Mouse (Mus musculus): Measurements from ENCODE around the gene Rpl7l1.
"Not testable (repeated sequence)": the region's sequence is repeated elsewhere in the genome, so short reads cannot be mapped to it uniquely, and the experiment has no call there.

The Rpl7l1 gene

GRCm38 (mm10) chr17:46782341-46783221 lies at the start of gene Rpl7l1:
Gene Rpl7l1, minus strand, starts transcription at chr17:46782672.
- DNase-seq (ENCODE audit: extremely low spot score): peak; percentile 94

DNA sequence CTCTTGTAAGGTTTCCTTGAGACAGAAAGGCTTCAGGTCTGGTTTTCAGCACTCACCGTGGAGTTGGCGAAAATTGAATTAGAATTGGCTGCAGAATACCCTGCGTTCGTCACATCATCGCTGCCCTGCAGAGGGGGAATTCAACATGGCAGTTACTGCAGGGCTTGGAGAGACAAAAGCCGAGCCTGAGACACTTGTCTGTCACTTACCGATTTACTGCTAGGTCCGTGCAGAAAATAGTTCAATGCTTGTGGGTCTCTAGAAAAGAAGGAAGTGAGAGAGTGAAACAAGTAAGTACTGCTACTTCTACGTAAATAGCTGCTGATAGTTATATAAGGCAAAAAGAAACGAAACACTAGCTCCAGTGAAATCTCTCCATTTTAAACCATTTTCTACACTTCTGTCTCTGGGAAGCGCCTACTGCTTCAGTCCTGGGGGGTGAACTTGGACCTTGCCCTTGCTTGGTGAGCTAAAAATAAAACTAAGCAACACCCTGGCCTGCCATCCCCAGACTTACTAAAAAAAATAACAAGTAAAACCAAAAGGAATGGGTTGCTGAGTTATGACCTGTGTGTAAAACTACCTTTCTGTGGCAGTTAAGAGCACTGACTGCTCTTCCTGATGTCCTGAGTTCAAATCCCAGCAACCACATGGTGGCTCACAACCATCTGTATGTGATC lies 47.5 kb upstream of the Rpl7l1 start:
- no peak for DNase-seq (ENCODE audit: extremely low spot score)

DNA sequence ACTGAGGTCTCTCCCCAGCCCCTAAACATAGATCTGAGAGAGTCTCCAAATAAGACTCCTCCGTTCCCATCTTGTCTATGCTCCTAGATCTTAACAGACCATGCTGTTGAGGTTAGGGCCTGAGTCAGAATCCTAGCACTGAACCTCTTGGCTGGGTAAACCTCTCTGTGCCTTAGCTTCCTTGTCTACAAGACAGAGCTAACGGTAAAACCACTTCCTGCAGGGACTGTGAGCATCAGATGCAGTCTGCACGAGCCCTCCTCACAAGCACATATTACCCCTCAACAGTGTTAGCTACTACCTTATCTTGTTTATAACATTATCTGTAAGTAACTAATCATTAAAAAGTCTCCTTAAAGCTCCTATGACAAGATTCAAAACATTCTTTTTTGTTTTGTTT lies 46.5 kb upstream of the Rpl7l1 start:
- DNase-seq (ENCODE audit: extremely low spot score): no peak

DNA sequence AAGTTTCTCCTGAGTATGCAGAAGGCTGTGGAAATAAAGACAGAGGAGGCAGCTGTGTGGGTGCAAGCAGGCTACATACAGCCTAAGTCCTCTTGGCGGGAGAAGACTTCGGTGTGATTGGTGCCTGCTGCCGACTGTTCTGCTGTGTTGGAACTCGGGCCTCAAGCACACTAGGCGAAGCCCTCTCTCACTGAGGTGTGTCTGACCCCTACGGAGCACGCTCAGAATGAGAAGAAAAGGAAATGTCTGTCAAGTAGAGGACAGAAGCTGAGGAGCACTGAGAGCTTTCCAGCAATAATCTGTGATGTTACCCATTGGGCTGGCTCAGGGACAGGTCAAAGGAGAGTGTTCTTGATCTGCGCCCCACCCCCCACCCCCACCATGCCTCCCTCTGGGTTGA lies 40.6 kb upstream of the Rpl7l1 start:
- DNase-seq (ENCODE audit: extremely low spot score): no peak

DNA sequence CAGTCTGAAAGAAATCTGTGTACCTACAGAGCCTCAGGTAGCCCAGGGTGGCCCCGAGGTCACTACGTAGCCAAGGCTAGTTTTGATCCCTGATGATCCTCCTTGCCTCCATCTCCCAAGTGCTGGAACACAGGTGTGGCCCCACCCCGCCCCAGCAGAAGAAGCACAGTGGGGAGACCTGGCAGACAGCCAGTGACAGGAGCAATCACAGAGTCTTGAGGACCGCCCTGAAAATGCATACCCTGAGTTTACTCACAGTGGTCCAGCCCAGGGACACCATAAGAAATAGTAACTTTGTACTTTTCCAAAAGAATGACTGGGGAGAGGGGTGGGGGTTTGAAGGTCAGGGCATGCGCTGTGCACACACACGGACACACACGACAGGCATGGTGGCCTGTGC lies 38.2 kb upstream of the Rpl7l1 start:
- no peak for DNase-seq (ENCODE audit: extremely low spot score)

GRCm38 (mm10) chr17:46817734-46818158 lies 35.3 kb upstream of the Rpl7l1 start:
- no peak for DNase-seq (ENCODE audit: extremely low spot score)

GRCm38 (mm10) chr17:46816306-46816705 lies 33.8 kb upstream of the Rpl7l1 start:
- DNase-seq (ENCODE audit: extremely low spot score): no peak

GRCm38 (mm10) chr17:46814497-46814896 lies 32.0 kb upstream of the Rpl7l1 start:
- DNase-seq (ENCODE audit: extremely low spot score): no peak

DNA sequence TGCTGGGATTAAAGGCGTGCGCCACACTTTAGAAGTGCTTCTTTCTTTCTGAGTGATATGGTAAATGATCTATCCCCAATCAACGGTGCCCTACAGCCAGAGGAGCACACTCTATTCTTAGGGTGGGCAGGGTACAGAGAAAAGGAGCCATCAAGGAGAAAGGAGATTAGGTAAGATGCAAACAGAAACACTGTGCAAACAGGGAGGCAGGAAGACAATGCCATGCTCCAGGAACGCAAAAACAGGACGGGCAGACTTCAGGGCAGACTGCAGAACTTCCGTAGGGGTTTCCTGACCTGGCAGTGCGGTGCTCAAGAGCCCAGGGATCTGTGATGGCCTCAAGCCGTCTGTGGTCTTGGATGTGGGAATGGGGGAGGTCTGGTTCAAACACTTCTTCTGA lies 31.2 kb upstream of the Rpl7l1 start:
- DNase-seq (ENCODE audit: extremely low spot score): no peak

- DNase-seq (ENCODE audit: extremely low spot score): no peak
These were observed 30.0 kb upstream of the Rpl7l1 start for GRCm38 (mm10) chr17:46812442-46812841.

GRCm38 (mm10) chr17:46810672-46811071 lies 28.2 kb upstream of the Rpl7l1 start:
- no peak for DNase-seq (ENCODE audit: extremely low spot score)

- DNase-seq (ENCODE audit: extremely low spot score): no peak
These were observed 26.8 kb upstream of the Rpl7l1 start for GRCm38 (mm10) chr17:46809131-46809830.

DNA sequence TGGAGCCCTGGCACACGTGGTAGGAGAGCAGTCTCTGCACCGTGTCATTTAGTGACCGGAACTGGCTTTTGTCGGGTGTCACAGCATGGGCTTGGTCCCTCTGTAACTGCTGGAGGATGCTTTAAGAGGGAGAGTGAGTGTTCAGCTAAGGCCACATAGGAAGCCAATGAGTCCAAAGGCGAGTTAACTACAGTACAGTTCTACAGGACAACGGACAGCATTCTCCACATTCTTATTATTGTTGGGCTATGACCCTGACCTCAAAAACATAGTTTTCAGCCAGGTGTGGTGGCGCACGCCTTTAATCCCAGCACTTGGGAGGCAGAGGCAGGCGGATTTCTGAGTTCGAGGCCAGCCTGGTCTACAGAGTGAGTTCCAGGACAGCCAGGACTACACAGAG lies 25.9 kb upstream of the Rpl7l1 start:
- no peak for DNase-seq (ENCODE audit: extremely low spot score)

DNA sequence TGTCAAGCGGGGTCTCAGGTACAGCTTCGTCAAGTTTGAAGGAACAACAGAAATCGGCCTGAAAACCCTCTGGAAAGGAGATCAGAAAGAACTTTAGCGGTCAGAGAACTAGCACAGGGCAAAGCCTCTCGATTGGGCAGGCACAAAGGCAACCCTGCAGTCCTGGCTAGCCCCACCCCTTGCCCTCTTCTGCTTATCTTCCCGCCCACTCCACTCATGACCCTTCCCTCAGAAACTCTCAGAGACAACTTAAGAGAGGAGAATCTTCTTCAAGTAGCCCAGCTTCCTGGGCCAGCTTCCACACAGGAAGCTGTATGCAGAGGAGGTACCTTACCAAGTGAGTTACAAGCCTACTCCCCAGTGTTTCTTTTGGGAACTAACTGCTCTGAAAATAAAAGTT lies 19.3 kb upstream of the Rpl7l1 start:
- DNase-seq (ENCODE audit: extremely low spot score): no peak

- DNase-seq (ENCODE audit: extremely low spot score): no peak
These were observed 17.2 kb upstream of the Rpl7l1 start for GRCm38 (mm10) chr17:46799680-46800079.

- DNase-seq (ENCODE audit: extremely low spot score): peak; percentile 34
These were observed 14.9 kb upstream of the Rpl7l1 start for GRCm38 (mm10) chr17:46797386-46797785.

DNA sequence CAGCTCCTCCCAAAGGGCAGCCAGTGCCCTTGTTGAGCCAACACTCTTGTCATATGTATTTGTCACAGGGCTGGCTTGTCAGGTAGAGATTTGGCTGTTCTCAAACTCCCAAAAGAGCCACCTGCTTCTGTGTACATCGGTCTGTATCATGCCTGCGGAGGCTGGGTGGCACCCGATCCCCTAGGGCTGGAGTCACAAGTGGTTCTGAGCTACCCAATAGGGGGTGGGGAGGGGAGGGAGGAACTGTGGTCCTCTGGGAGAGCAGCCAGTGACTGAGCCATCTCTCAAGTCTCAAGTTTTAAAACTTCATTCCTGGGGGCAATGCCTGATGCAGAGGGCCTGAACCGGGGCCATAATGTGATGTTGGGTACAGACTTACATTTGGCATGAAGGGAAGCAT lies 14.3 kb upstream of the Rpl7l1 start:
- no peak for DNase-seq (ENCODE audit: extremely low spot score)

GRCm38 (mm10) chr17:46792963-46793362 lies 10.5 kb upstream of the Rpl7l1 start:
- DNase-seq (ENCODE audit: extremely low spot score): no peak

DNA sequence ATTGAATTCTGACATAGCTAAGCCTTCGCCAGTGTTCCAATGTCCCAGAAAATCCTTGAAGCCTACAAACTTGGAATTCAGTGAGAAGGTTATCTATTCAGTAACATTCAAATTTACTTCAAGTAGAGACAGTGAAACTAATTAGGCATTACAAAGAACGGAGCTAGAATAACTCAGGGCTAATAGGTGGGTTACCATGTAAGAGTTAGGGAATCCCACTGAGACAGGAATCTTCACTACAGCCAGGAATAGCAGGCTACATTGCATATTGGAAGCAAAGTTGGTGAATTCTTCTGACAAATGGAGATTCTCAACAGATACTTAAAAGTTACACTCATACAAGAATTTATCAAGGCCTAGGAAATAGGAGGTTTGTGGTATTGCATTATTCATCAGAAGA lies 5.5 kb upstream of the Rpl7l1 start:
- DNase-seq (ENCODE audit: extremely low spot score): not testable (repeated sequence)

- DNase-seq (ENCODE audit: extremely low spot score): no peak
These were observed 4.5 kb upstream of the Rpl7l1 start for GRCm38 (mm10) chr17:46786952-46787351.

GRCm38 (mm10) chr17:46783222-46783565 lies 722 bp upstream of the Rpl7l1 start:
- no peak for DNase-seq (ENCODE audit: extremely low spot score)

GRCm38 (mm10) chr17:46781876-46782275 lies 596 bp downstream of the Rpl7l1 start:
- DNase-seq (ENCODE audit: extremely low spot score): no peak

GRCm38 (mm10) chr17:46776087-46776486 lies 6.4 kb downstream of the Rpl7l1 start:
- no peak for DNase-seq (ENCODE audit: extremely low spot score)
